Mouse (Mus musculus) frontal cortex, postnatal 10 days (tissue): ENCODE data around the gene March8.

Experiments used
- DNase-seq, 2 experiments: peaks; one replicate each; pipeline ENCODE4 v3.0.0; 2022; ENCODE audit warnings: low spot score in 2 of 2, mixed read lengths in 1 of 2

Gene March8

GRCm38 (mm10) chr6:116371500-116371899 lies 33.7 kb downstream of the March8 start:
- no peak for DNase-seq

- no peak for DNase-seq
Measured at GRCm38 (mm10) chr6:116374136-116374535, 36.3 kb downstream of the March8 start.

- no peak for DNase-seq
Measured at GRCm38 (mm10) chr6:116374618-116375017, 36.8 kb downstream of the March8 start.

GRCm38 (mm10) chr6:116378892-116379291 lies 41.1 kb downstream of the March8 start:
- DNase-seq = no peak

GRCm38 (mm10) chr6:116380157-116380556 lies 42.3 kb downstream of the March8 start:
- no peak for DNase-seq

GRCm38 (mm10) chr6:116381605-116382004 lies 43.8 kb downstream of the March8 start:
- no peak for DNase-seq

GRCm38 (mm10) chr6:116383582-116383981 lies 45.8 kb downstream of the March8 start:
- DNase-seq = no peak

- DNase-seq = no peak
Measured at GRCm38 (mm10) chr6:116385194-116386044, 47.6 kb downstream of the March8 start.

GRCm38 (mm10) chr6:116386045-116386415 lies 48.2 kb downstream of the March8 start:
- no peak for DNase-seq

- no peak for DNase-seq
Measured at GRCm38 (mm10) chr6:116386506-116386905, 48.7 kb downstream of the March8 start.

- no peak for DNase-seq
Measured at GRCm38 (mm10) chr6:116388068-116388467, 50.2 kb downstream of the March8 start.

- DNase-seq = no peak
Measured at GRCm38 (mm10) chr6:116389481-116389880, 51.7 kb downstream of the March8 start.

GRCm38 (mm10) chr6:116394916-116395648 lies 57.3 kb downstream of the March8 start:
- no peak for DNase-seq

GRCm38 (mm10) chr6:116397621-116398020 lies 59.8 kb downstream of the March8 start:
- no peak for DNase-seq

- DNase-seq = no peak
Measured at GRCm38 (mm10) chr6:116398136-116398535, 60.3 kb downstream of the March8 start.

- no peak for DNase-seq
Measured at GRCm38 (mm10) chr6:116401746-116402423, 64.1 kb downstream of the March8 start.

- DNase-seq = no peak
Measured at GRCm38 (mm10) chr6:116402426-116402825, 64.6 kb downstream of the March8 start.

GRCm38 (mm10) chr6:116405243-116405642 lies 67.4 kb downstream of the March8 start:
- DNase-seq = no peak

GRCm38 (mm10) chr6:116405715-116406114 lies 67.9 kb downstream of the March8 start:
- no peak for DNase-seq

GRCm38 (mm10) chr6:116406152-116406551 lies 68.3 kb downstream of the March8 start:
- DNase-seq = no peak

GRCm38 (mm10) chr6:116406680-116407079 lies 68.9 kb downstream of the March8 start:
- no peak for DNase-seq

- no peak for DNase-seq
Measured at GRCm38 (mm10) chr6:116407216-116407615, 69.4 kb downstream of the March8 start.
